Mouse (Mus musculus) ES-Bruce4 (cell line): ENCODE measurements around the gene Mtln. TPM values are rescaled to one million over a fixed set of nuclear protein-coding genes. Genes with fewer than 3 reads are reported as not detected.

Source experiments
- H3K27ac ChIP-seq: 2 replicates; pipeline ENCODE4 v1.5.1; 2012; ENCODE audit warnings: low read length, inconsistent platforms; ENCODE audit not compliant: insufficient read depth
- H3K27me3 ChIP-seq: 2 replicates; pipeline ENCODE4 v1.6.1; 2012; ENCODE audit warnings: mild to moderate bottlenecking, low read length, inconsistent platforms; ENCODE audit not compliant: control insufficient read depth, poor library complexity, insufficient read depth, severe bottlenecking
- H3K36me3 ChIP-seq: 2 replicates; pipeline ENCODE4 v1.6.1; 2012; ENCODE audit warnings: inconsistent platforms, mild to moderate bottlenecking, low read length, moderate library complexity; ENCODE audit not compliant: control insufficient read depth, poor library complexity, insufficient read depth, severe bottlenecking
- H3K4me1 ChIP-seq: one replicate; pipeline ENCODE4 v1.8.1; 2011; ENCODE audit warnings: low read length; ENCODE audit not compliant: control insufficient read depth, insufficient read depth
- H3K4me3 ChIP-seq: 2 replicates; pipeline ENCODE4 v1.5.1; 2011; ENCODE audit warnings: low read depth, mild to moderate bottlenecking, low read length
- H3K9ac ChIP-seq: 2 replicates; pipeline ENCODE4 v1.6.1; 2012; ENCODE audit warnings: low read depth, mild to moderate bottlenecking, inconsistent platforms; ENCODE audit not compliant: poor library complexity, severe bottlenecking
- H3K9me3 ChIP-seq: replicated peaks from 2 replicates; pipeline ENCODE4 v1.6.1; 2012; ENCODE audit warnings: mild to moderate bottlenecking, low read length, inconsistent platforms; ENCODE audit not compliant: control insufficient read depth, poor library complexity, insufficient read depth, severe bottlenecking
- CTCF ChIP-seq: IDR thresholded peaks from one replicate; pipeline ENCODE4 v1.8.1; 2011; ENCODE audit warnings: low read depth, low read length
- EP300 ChIP-seq: IDR thresholded peaks from 2 replicates; pipeline ENCODE4 v1.6.1; 2011; ENCODE audit warnings: low read depth, low read length; ENCODE audit not compliant: insufficient read depth
- POLR2A ChIP-seq: IDR thresholded peaks from one replicate; pipeline ENCODE4 v1.8.1; 2011; ENCODE audit warnings: low read length; ENCODE audit not compliant: insufficient read depth
- polyA plus RNA-seq: library from polyadenylated mRNA; stranded (reverse); fragments of >200 nt; gene quantifications from 2 replicates; pipeline ENCODE4 v1.2.4, GENCODE M21; 2011; ENCODE audit warnings: low read depth; ENCODE audit not compliant: missing spikeins, insufficient read depth, insufficient read length

The Mtln gene
- polyA plus RNA-seq, 1 experiment = 16.6 TPM

DNA sequence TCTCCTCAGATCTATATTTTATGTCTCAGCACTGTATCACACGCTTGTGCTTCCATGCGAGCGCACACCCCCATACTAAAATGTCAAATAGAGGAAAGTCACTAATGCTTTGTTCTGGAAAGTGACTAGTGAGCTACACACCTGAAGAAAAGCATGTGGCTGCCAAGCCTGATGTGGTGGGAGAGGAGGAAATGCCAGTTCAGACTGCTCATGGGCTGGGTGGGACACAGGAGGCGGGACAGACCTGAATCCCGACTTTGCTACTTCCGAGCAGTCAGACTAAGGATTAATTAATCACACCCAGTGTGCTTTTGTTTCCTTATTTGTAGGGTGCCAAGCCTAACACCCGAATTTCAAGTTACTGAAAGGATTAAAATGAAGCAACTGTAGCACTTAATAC, 44.0 kb downstream of the Mtln start:
- Histone ChIP-seq H3K27ac (no peak overlapping the region), H3K27me3 (no peaks in the 10 kb centered on the region), H3K4me1 (no peaks in the 10 kb centered on the region), H3K9ac (no peak overlapping the region), H3K9me3 (no peaks in the 10 kb centered on the region), H3K36me3 (no peaks in the 10 kb centered on the region), H3K4me3 (no peak overlapping the region)
- TF ChIP-seq EP300 (no peak), CTCF (no peak), POLR2A (no peak)

DNA sequence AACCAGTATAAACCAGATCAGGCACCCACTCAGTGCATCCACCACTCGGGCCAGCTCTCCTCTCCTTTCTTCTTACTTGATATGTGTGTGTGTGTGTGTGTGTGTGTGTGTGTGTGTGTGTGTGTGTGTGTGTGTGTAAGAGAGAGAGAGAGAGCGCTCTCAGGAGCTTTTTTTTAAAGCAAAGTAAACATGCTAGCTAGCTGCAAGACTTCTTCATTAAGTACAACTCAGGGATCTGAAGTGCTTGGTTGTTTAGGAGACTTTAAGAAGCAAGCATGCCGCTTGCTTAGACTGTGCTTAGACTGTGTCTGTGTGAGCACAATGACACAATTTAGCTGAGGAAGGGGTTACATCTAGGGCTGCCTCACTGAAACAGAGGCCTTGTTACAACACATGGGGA, 49.7 kb downstream of the Mtln start:
- Histone ChIP-seq H3K9ac (no peak overlapping the region), H3K36me3 (no peaks in the 10 kb centered on the region), H3K4me1 (no peaks in the 10 kb centered on the region), H3K27me3 (no peaks in the 10 kb centered on the region), H3K4me3 (no peak overlapping the region), H3K27ac (no peak overlapping the region), H3K9me3 (no peaks in the 10 kb centered on the region)
- TF ChIP-seq CTCF (no peak), POLR2A (no peak), EP300 (no peak)

Other genes with a start within 250 kb of the Mtln start
- 5.4 and 7.6 TPM in 2 replicates for gene Zfp661, start 205.4 kb downstream of the Mtln start, polyA plus RNA-seq
- 200 and 203 TPM in 2 replicates for gene Mrps5, start 205.3 kb downstream of the Mtln start, polyA plus RNA-seq
- 3.9 and 4.9 TPM in 2 replicates for gene Mal, start 135.8 kb downstream of the Mtln start, polyA plus RNA-seq
- gene Mall, start 62.6 kb downstream of the Mtln start, polyA plus RNA-seq = 5.2 and 5.3 TPM in 2 replicates
- gene Nphp1, start 3.6 kb downstream of the Mtln start, polyA plus RNA-seq = 9.7 and 11.5 TPM in 2 replicates
- 191 and 198 TPM in 2 replicates for gene Bub1, start 39.4 kb upstream of the Mtln start, polyA plus RNA-seq
- gene Acoxl, start 46.4 kb upstream of the Mtln start, polyA plus RNA-seq = 0.29 TPM in 1 of 2 replicates, not detected in the other